Mouse (Mus musculus): ENCODE data around the gene Rtl8a.

- no peak for TF ChIP-seq CTCF (IDR thresholded peaks at IDR 0.05; ENCODE audit: insufficient read depth, low read length)
- TF ChIP-seq POLR2A (IDR thresholded peaks at IDR 0.05; ENCODE audit: borderline replicate concordance, extremely low read depth, low read depth, low read length), result no peak
Measured at GRCm38 (mm10) chrX:53693141-53693540, 49.7 kb upstream of the Rtl8a start.

Measured in lung, adult 2 months (tissue).